Mouse (Mus musculus): ENCODE measurements around the gene C1qtnf4. TPM values are rescaled to one million over a fixed set of nuclear protein-coding genes. Genes with fewer than 3 reads are reported as not detected.

C1qtnf4 gene
- total RNA-seq (2014; rRNA removed) (0.18 and 0.67 TPM in 2 replicates), polyA plus RNA-seq (2012; rRNA removed) (1.1 and 1.4 TPM in 2 replicates)

DNA sequence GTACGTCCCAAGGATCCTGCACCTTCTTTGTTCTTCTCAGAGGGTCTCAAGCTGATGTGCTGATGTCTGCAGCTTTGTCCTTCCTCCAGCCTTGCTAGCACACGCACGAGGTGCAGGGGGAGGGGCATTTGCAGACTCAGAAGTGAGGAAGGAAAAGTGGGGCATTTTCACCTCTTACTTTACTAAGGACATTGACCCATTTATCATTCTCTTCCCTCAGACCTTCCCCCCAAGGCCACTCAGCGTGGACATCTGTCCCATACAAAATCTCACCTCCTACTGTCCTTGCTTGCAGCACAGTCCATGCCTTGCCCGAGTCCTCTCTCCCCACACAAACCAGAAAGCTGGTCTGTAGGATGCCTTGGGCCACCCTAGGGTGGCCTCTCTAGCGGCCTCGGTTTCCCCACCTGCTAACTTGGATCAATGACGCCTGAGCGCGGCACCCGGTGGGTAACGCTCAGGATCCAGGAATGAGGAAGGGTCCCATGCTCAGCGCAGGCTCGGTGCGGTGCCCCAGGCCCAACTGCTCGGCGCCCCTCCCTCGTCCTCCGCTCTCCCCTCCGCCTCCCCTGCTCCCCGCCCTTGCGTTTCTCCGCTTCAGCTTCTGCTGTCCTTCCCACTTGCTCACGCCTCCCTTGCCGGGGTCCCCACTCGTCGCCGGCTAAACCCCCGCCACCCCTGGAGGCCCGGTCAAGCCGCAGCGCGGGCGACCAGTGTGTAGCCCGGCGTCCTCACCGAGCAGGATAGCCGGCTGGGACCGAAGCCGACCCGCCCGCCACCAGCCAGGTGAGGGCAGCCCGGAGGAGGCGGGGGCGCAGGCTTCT is at the start of gene C1qtnf4:
Gene C1qtnf4 (plus strand): TSS at position 643 of the 824 bp plus-strand sequence.
- H3K36me3 ChIP-seq (ENCODE audit: control insufficient read depth, insufficient read depth, low read length) = no peaks in the 10 kb centered on the region
- WGBS = 8% methylated on average over 45 of the region's 45 CpGs
- no peak for DNase-seq (ENCODE audit: extremely low read depth, low read depth, low spot score)
- no peak within 1 kb of the TSS for H3K27ac ChIP-seq (replicated peaks; ENCODE audit: insufficient read depth, low read depth, low read length)
- no peak within 1 kb of the TSS for H3K9ac ChIP-seq (ENCODE audit: low read depth, low read length)
- TF ChIP-seq CTCF (IDR thresholded peaks at IDR 0.05; ENCODE audit: low read depth, low read length) (no peak), POLR2A (IDR thresholded peaks at IDR 0.05; ENCODE audit: extremely low read depth, insufficient read depth, low read length) (no peak)
- no peaks in the 10 kb centered on the region for H3K4me1 ChIP-seq (ENCODE audit: control insufficient read depth, insufficient read depth, low read length)
- H3K79me2 ChIP-seq (ENCODE audit: control insufficient read depth, insufficient read depth, low read length) = no peaks in the 10 kb centered on the region
- peaks cover 8% of the 10 kb centered on the region for H3K27me3 ChIP-seq (ENCODE audit: control insufficient read depth, insufficient read depth, low read length)
- no peak within 1 kb of the TSS for H3K4me3 ChIP-seq (ENCODE audit: insufficient read depth, low read depth, low read length)

- no peak for DNase-seq (ENCODE audit: extremely low read depth, low read depth, low spot score)
- Histone ChIP-seq H3K27me3 (ENCODE audit: control insufficient read depth, insufficient read depth, low read length) (no peaks in the 10 kb centered on the region), H3K36me3 (ENCODE audit: control insufficient read depth, insufficient read depth, low read length) (no peaks in the 10 kb centered on the region), H3K4me3 (ENCODE audit: insufficient read depth, low read depth, low read length) (no peak overlapping the region), H3K27ac (replicated peaks; ENCODE audit: insufficient read depth, low read depth, low read length) (no peak overlapping the region), H3K4me1 (ENCODE audit: control insufficient read depth, insufficient read depth, low read length) (no peaks in the 10 kb centered on the region), H3K79me2 (ENCODE audit: control insufficient read depth, insufficient read depth, low read length) (no peaks in the 10 kb centered on the region), H3K9ac (ENCODE audit: low read depth, low read length) (no peak overlapping the region)
- WGBS = 54% methylated on average over 2 of the region's 2 CpGs
- TF ChIP-seq POLR2A (IDR thresholded peaks at IDR 0.05; ENCODE audit: extremely low read depth, insufficient read depth, low read length) (no peak), CTCF (IDR thresholded peaks at IDR 0.05; ENCODE audit: low read depth, low read length) (no peak)
These were observed 47.0 kb upstream of the C1qtnf4 start for GRCm38 (mm10) chr2:90838621-90839020.

- no peak for DNase-seq (ENCODE audit: extremely low read depth, low read depth, low spot score)
- Histone ChIP-seq H3K4me1 (ENCODE audit: control insufficient read depth, insufficient read depth, low read length) (peaks cover 10% of the 10 kb centered on the region), H3K27ac (replicated peaks; ENCODE audit: insufficient read depth, low read depth, low read length) (no peak overlapping the region), H3K4me3 (ENCODE audit: insufficient read depth, low read depth, low read length) (no peak overlapping the region), H3K27me3 (ENCODE audit: control insufficient read depth, insufficient read depth, low read length) (no peaks in the 10 kb centered on the region), H3K79me2 (ENCODE audit: control insufficient read depth, insufficient read depth, low read length) (peaks cover 3% of the 10 kb centered on the region; the same call in 1 of the 2 replicates), H3K36me3 (ENCODE audit: control insufficient read depth, insufficient read depth, low read length) (no peaks in the 10 kb centered on the region), H3K9ac (ENCODE audit: low read depth, low read length) (no peak overlapping the region)
- 88% methylated on average over 1 of the region's 1 CpGs for WGBS
- TF ChIP-seq CTCF (IDR thresholded peaks at IDR 0.05; ENCODE audit: low read depth, low read length) (no peak), POLR2A (IDR thresholded peaks at IDR 0.05; ENCODE audit: extremely low read depth, insufficient read depth, low read length) (no peak)
These were observed 42.0 kb upstream of the C1qtnf4 start for GRCm38 (mm10) chr2:90843666-90844065.

GRCm38 (mm10) chr2:90844262-90844661 is 41.4 kb upstream of the C1qtnf4 start:
- 90% methylated on average over 5 of the region's 5 CpGs for WGBS
- no peak for TF ChIP-seq POLR2A (IDR thresholded peaks at IDR 0.05; ENCODE audit: extremely low read depth, insufficient read depth, low read length)
- Histone ChIP-seq H3K27ac (replicated peaks; ENCODE audit: insufficient read depth, low read depth, low read length) (no peak overlapping the region), H3K36me3 (ENCODE audit: control insufficient read depth, insufficient read depth, low read length) (peaks cover 2% of the 10 kb centered on the region; the same call in 1 of the 2 replicates), H3K4me1 (ENCODE audit: control insufficient read depth, insufficient read depth, low read length) (peaks cover 11% of the 10 kb centered on the region), H3K79me2 (ENCODE audit: control insufficient read depth, insufficient read depth, low read length) (peaks cover 3% of the 10 kb centered on the region; the same call in 1 of the 2 replicates), H3K27me3 (ENCODE audit: control insufficient read depth, insufficient read depth, low read length) (no peaks in the 10 kb centered on the region), H3K9ac (ENCODE audit: low read depth, low read length) (no peak overlapping the region), H3K4me3 (ENCODE audit: insufficient read depth, low read depth, low read length) (no peak overlapping the region)
- DNase-seq (ENCODE audit: extremely low read depth, low read depth, low spot score) = no peak

- Histone ChIP-seq H3K79me2 (ENCODE audit: control insufficient read depth, insufficient read depth, low read length) (peaks cover 3% of the 10 kb centered on the region; the same call in 1 of the 2 replicates), H3K4me3 (ENCODE audit: insufficient read depth, low read depth, low read length) (no peak overlapping the region), H3K27ac (replicated peaks; ENCODE audit: insufficient read depth, low read depth, low read length) (no peak overlapping the region), H3K27me3 (ENCODE audit: control insufficient read depth, insufficient read depth, low read length) (no peaks in the 10 kb centered on the region), H3K9ac (ENCODE audit: low read depth, low read length) (no peak overlapping the region), H3K36me3 (ENCODE audit: control insufficient read depth, insufficient read depth, low read length) (peaks cover 9% of the 10 kb centered on the region; the same call in 1 of the 2 replicates), H3K4me1 (ENCODE audit: control insufficient read depth, insufficient read depth, low read length) (peaks cover 11% of the 10 kb centered on the region)
- 36% methylated on average over 5 of the region's 5 CpGs for WGBS
- DNase-seq (ENCODE audit: extremely low read depth, low read depth, low spot score) = peak; percentile 72
- TF ChIP-seq CTCF (IDR thresholded peaks at IDR 0.05; ENCODE audit: low read depth, low read length) (no peak), POLR2A (IDR thresholded peaks at IDR 0.05; ENCODE audit: extremely low read depth, insufficient read depth, low read length) (no peak)
These were observed 40.4 kb upstream of the C1qtnf4 start for GRCm38 (mm10) chr2:90845234-90845633.

- peaks cover 3% of the 10 kb centered on the region; the same call in 1 of the 2 replicates for H3K79me2 ChIP-seq (ENCODE audit: control insufficient read depth, insufficient read depth, low read length)
- no peak overlapping the region for H3K9ac ChIP-seq (ENCODE audit: low read depth, low read length)
- peak overlapping the region; percentile 92 for H3K27ac ChIP-seq (replicated peaks; ENCODE audit: insufficient read depth, low read depth, low read length)
- peak; percentile 83 for DNase-seq (ENCODE audit: extremely low read depth, low read depth, low spot score)
- peaks cover 17% of the 10 kb centered on the region for H3K36me3 ChIP-seq (ENCODE audit: control insufficient read depth, insufficient read depth, low read length)
- no peak overlapping the region for H3K4me3 ChIP-seq (ENCODE audit: insufficient read depth, low read depth, low read length)
- no peak for TF ChIP-seq CTCF (IDR thresholded peaks at IDR 0.05; ENCODE audit: low read depth, low read length)
- H3K27me3 ChIP-seq (ENCODE audit: control insufficient read depth, insufficient read depth, low read length) = no peaks in the 10 kb centered on the region
- H3K4me1 ChIP-seq (ENCODE audit: control insufficient read depth, insufficient read depth, low read length) = peaks cover 14% of the 10 kb centered on the region
- WGBS = 17% methylated on average over 6 of the region's 6 CpGs
These were observed 39.5 kb upstream of the C1qtnf4 start for GRCm38 (mm10) chr2:90846171-90846570.

Measured in liver, adult 2 months (tissue).